Mouse (Mus musculus): ENCODE data around the gene Mpl.

DNA sequence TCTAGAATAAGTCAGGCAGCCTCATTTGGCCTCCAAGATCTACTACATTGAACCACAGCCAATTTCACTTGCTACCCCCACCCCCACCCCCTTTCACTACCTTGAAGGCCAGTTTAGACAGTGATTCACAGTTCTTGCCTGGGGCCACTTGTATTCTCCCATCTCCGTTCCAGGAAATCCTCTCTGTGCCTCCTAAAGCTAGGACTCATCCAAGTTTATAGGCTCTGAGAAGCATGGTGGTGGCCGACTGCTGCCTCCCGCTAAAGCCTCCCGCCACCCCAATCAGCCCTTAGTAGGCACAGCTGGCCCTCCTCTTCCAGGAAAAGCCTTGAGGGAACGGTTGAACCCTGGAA is 29.9 kb downstream of the Mpl start:
- TF ChIP-seq EP300 (IDR thresholded peaks at IDR 0.05; ENCODE audit: insufficient read depth, low read depth, low read length): no peak
- TF ChIP-seq CTCF (IDR thresholded peaks at IDR 0.05): no peak
- TF ChIP-seq POLR2A (IDR thresholded peaks at IDR 0.05; ENCODE audit: insufficient read depth, low read depth, low read length): no peak

Measured in heart, adult 2 months (tissue).